Mouse (Mus musculus): ENCODE measurements around the gene Olfr1316.

Gene Olfr1316

DNA sequence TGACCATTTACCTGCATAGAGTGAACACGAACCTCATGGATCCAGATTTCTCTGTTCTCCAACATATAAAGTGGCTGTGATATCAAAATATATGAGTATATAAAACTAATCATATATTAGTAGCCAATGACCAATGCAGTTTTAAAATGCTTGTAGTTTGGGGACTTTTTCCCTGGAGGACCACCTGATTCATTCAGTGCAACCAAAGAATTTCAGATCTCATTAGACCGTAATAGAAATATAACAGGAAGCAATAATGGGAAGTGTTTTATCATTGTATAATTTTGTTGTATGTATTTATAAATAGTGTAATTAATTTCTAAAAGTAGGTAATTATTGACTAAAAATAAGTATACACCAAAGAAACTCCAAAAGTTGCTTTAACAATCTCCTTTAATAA, at the start of gene Olfr1316:
Olfr1316 (minus strand) TSS at position 101 of the 400 bp plus-strand sequence.
- DNase-seq (ENCODE audit: low spot score in 2 of 2), result no peak

DNA sequence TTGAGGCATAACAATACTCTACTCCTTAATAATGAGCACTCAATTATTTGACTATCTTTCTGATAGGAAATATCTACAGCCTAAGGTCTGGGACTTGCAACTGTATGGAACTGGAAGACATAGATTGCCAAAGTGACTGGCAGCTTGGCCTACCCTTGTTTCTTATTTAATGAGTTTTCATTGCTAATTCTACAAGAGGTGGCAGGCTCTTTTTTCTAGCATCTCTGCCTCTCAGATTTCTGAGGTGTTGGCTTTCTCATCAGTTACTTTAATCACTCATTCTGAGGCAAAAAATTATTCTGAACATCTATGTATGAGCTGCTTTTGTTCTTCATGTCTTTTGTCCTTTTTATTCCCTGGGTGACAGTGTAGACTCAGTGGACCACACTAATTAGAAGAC, 19.1 kb upstream of the Olfr1316 start, which contains the start of gene Olfr1318:
Olfr1318 (plus strand) TSS at position 301 of the 400 bp plus-strand sequence.
- no peak for DNase-seq (ENCODE audit: low spot score in 2 of 2)

DNA sequence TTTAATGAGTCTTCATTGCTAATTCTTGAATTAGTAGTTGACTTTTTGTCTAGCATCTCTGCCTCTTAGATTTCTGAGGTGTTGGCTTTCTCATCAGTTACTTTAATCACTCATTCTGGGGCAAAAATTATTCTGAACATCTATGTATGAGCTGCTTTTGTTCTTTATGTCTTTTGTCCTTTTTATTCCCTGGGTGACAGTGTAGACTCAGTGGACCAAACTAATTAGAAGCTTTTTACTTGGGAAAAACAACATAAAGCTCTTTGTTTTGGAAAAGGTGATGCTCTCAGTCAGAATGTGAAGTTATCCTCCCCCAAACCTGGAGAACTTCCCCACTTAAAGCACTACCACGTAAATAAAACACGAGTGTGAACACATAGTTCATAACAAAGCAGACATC, 5.3 kb upstream of the Olfr1316 start, which contains the start of gene Olfr1317:
Olfr1317 (plus strand) TSS at position 301 of the 400 bp plus-strand sequence.
- DNase-seq (ENCODE audit: low spot score in 2 of 2), result no peak

DNA sequence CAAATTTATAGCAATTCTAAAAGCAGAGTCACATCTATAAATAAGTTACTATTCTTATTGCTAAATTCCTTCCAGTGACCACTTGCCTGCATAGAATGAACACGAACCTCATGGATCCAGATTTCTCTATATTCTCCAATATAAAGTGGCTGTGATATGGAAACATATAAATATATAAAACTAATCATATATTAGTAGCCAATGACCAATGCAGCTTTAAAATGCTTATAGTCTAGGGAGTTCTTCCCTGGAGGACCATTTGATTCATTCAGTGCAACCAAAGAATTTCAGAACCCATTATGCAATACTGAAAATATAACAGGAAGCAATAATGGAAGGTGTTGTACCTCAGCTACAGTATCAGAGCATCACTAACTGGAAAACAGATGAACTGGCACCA, 19.4 kb downstream of the Olfr1316 start, which contains the start of gene Olfr1315-ps1:
Olfr1315-ps1 (minus strand) TSS at position 101 of the 400 bp plus-strand sequence.
- no peak for DNase-seq (ENCODE audit: low spot score in 2 of 2)

DNA sequence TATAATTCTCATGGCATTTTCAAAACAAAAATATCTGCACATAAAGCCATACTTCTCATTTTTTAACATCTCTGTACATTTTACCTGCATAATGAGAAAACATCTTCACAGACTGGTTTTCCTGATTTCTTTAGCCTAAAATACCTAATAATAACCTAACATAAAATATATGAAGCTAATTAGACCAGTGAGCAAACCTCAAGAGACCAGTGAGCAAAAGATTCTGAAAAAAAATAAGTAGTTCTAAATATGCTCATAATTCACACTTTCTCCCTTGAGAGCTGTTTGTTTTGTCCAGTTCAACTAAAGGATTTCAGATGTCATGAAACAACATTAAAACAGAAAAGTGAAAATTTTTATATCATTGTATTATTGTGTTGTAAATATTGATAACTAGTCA, 38.1 kb downstream of the Olfr1316 start, which contains the start of gene Olfr1314:
Olfr1314 (minus strand) TSS at position 101 of the 400 bp plus-strand sequence.
- no peak for DNase-seq (ENCODE audit: low spot score in 2 of 2)

DNA sequence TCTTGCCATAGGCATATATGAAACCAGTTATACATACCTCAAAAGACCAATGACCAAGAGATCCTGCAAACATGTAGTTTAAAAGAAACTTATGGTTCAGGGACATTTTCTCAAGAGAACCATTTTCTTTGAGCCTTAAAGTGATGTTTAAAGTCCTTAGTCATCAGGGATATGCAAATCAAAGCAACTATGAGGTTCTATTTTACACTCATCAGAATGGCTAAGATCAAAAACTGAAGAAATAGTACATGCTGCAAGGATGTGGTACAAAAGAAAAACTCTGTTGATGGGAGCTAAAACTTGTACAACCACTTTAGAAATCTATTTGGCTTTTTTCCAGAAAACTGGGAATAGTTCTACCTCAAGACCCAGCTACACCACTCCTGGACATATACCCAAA, 57.0 kb downstream of the Olfr1316 start, which contains the start of gene Olfr1313:
Olfr1313 (minus strand) TSS at position 101 of the 400 bp plus-strand sequence.
- no peak for DNase-seq (ENCODE audit: low spot score in 2 of 2)
